Mouse (Mus musculus) neural tube, embryonic 12.5 days (tissue): ENCODE measurements around the gene Mfsd4b1. TPM values are rescaled to one million over a fixed set of nuclear protein-coding genes. Genes with fewer than 3 reads are reported as not detected.

ENCODE experiments used
- ATAC-seq: fragments of 200-750 bp; cut with Nextera tagmentation; 2 replicates; pipeline ENCODE4 v1.8.0; 2017; ENCODE audit warnings: low read depth, mild to moderate bottlenecking, moderate TSS enrichment, moderate library complexity; ENCODE audit not compliant: low FRiP score
- H3K27ac ChIP-seq: fragments of 300-500 bp; sonication (generic); 2 replicates; pipeline ENCODE4 v1.5.1; 2016
- H3K27me3 ChIP-seq: fragments of 300-500 bp; sonication (generic); replicated peaks from 2 replicates; pipeline ENCODE4 v1.6.1; 2016; ENCODE audit warnings: mild to moderate bottlenecking
- H3K36me3 ChIP-seq: fragments of 300-500 bp; sonication (generic); 2 replicates; pipeline ENCODE4 v1.6.1; 2016; ENCODE audit warnings: mild to moderate bottlenecking
- H3K4me1 ChIP-seq: fragments of 300-500 bp; sonication (generic); 2 replicates; pipeline ENCODE4 v1.6.1; 2016
- H3K4me2 ChIP-seq: fragments of 300-500 bp; sonication (generic); replicated peaks from 2 replicates; pipeline ENCODE4 v1.6.1; 2016; ENCODE audit warnings: mild to moderate bottlenecking
- H3K4me3 ChIP-seq: fragments of 300-500 bp; sonication (generic); 2 replicates; pipeline ENCODE4 v1.5.1; 2016
- H3K9ac ChIP-seq: fragments of 300-500 bp; sonication (generic); 2 replicates; pipeline ENCODE4 v1.6.1; 2016; ENCODE audit warnings: mild to moderate bottlenecking
- H3K9me3 ChIP-seq: fragments of 300-500 bp; sonication (generic); 2 replicates; pipeline ENCODE4 v1.6.1; 2016; ENCODE audit warnings: mild to moderate bottlenecking
- WGBS: fragments of 180-500 bp; shearing (Covaris S2); methylation state at CpG from one replicate; pipeline ENCODE4 v1.1.7; 2016; 5-methylcytosine and 5-hydroxymethylcytosine counted together
- polyA plus RNA-seq: library from polyadenylated mRNA; unstranded; fragments of >200 nt; fragmentation: Nextera tagmentation; extraction: Ambion mirVana; gene quantifications from 2 replicates; pipeline ENCODE4 v1.2.1, GENCODE M21; 2016

The Mfsd4b1 gene
- polyA plus RNA-seq, 1 experiment from 2014 or later: not detected

DNA sequence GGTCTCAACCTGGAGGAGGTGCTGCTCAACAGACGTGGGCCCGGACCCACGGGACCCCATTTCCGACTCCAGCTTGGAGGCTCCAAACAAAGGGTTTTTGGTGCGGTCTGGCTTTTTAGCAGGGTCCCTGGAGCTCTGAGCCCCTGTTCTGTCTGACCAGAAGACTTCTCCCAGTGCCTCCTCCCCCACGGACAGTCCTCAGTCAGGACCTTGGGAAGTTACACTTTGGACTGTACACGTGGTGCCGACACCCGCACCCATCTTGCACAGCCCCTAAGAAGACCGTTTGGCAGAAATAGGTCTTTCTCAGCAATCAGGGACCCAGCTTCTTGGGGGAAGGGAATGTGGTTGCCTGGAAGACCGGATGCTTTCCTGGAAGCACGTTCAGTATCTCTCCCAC, 38.6 kb downstream of the Mfsd4b1 start, which contains the start of gene Mfsd4b5:
Gene Mfsd4b5 (minus strand): TSS at position 181 of the 400 bp plus-strand sequence.
- Histone ChIP-seq H3K4me1 (no peaks in the 10 kb centered on the region), H3K36me3 (no peaks in the 10 kb centered on the region), H3K9me3 (no peaks in the 10 kb centered on the region), H3K9ac (no peak within 1 kb of the TSS), H3K27me3 (no peaks in the 10 kb centered on the region), H3K27ac (no peak within 1 kb of the TSS), H3K4me2 (no peak within 1 kb of the TSS), H3K4me3 (no peak within 1 kb of the TSS)
- no peak for ATAC-seq
- 90% methylated on average over 12 of the region's 12 CpGs for WGBS

DNA sequence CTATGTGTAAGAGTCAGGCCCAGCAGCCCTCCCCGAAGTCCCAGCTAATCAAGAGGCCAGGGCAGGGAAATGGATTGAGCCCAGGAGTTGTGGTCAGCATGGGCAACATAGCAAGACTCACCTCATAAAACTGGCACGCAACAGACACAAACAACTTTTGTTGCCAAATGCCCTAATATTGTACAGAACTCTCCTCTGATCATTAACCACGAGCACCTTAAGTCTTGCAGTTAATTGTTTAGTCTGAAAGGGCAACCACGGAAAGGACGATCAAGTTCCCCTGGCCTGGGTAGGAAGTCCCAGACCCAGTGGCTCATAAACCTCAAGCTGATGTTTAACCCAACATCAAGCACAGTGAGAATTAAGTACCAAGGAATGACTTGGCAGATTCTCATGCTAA, 42.5 kb downstream of the Mfsd4b1 start:
- Histone ChIP-seq H3K4me1 (no peaks in the 10 kb centered on the region), H3K4me2 (no peak overlapping the region), H3K4me3 (no peak overlapping the region), H3K27me3 (no peaks in the 10 kb centered on the region), H3K9ac (no peak overlapping the region), H3K27ac (no peak overlapping the region), H3K36me3 (no peaks in the 10 kb centered on the region), H3K9me3 (peaks cover 7% of the 10 kb centered on the region; the same call in 1 of the 2 replicates)
- no peak for ATAC-seq
- WGBS: 53% methylated on average over 5 of the region's 5 CpGs

DNA sequence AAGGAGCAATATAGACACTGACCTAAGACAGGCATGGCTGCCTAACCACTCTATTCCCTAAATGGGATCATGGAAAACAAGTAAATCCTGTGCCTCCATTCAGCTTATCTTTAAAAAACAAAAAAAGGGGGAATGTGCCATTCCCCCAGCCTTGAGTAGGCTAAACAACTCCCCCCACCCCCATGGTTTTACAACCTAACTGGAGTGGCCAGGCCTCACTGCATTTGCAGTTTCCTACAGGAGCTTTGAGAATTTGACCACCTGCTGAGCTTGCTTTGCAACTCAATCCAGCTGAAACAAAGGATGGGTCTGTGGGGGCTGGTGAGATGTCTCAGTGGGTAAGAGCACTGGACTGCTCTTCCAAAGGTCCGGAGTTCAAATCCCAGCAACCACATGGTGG, 46.8 kb downstream of the Mfsd4b1 start:
- Histone ChIP-seq H3K36me3 (no peaks in the 10 kb centered on the region), H3K4me3 (no peak overlapping the region), H3K4me1 (no peaks in the 10 kb centered on the region), H3K27ac (no peak overlapping the region), H3K4me2 (no peak overlapping the region), H3K27me3 (no peaks in the 10 kb centered on the region), H3K9me3 (peaks cover 12% of the 10 kb centered on the region), H3K9ac (no peak overlapping the region)
- no peak for ATAC-seq
- WGBS: 93% methylated on average over 1 of the region's 1 CpGs

DNA sequence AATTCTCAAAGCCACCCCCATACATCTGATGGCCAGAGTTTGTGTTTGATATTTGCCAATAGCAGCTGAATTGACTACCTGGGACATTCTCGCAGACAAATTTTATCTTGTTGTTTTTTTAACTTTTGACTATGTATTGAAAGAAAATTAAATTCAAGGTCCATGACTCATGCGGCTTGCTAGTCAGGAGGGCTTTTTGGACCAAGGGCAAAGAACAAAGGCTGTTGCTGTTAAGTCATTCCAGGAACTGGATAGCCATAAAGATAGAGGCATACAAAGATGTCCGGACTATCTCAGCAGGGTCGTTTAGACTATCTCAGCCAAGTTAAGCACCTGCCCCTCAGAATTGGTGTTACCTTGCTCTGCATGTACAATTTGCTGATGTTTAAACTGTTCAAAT, 47.7 kb downstream of the Mfsd4b1 start:
- H3K4me1 ChIP-seq: no peaks in the 10 kb centered on the region
- no peaks in the 10 kb centered on the region for H3K36me3 ChIP-seq
- H3K27ac ChIP-seq: no peak overlapping the region
- H3K27me3 ChIP-seq: no peaks in the 10 kb centered on the region
- H3K4me3 ChIP-seq: no peak overlapping the region
- no peak overlapping the region for H3K9ac ChIP-seq
- no peak for ATAC-seq
- 96% methylated on average over 4 of the region's 4 CpGs for WGBS
- H3K9me3 ChIP-seq: peaks cover 12% of the 10 kb centered on the region
- no peak overlapping the region for H3K4me2 ChIP-seq

DNA sequence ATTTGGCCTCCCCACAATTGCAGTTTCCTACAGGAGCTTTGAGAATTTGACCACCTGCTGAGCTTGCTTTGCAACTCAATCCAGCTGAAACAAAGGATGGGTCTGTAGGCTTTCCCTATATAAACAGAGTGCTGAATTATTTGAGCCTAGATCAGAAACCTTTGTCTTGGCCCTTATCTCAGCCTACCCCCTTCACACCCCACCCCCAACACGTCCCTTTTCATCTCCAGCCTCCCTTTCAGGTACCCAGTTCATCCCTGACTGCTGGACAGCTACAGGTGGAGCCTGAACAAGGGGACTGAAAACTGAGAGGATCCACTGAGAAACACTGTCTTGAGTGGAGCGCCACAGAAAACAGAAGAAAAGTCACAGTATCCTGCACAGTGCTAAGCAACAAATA, 49.3 kb downstream of the Mfsd4b1 start:
- WGBS: 38% methylated on average over 2 of the region's 2 CpGs
- Histone ChIP-seq H3K9me3 (peaks cover 12% of the 10 kb centered on the region), H3K4me2 (no peak overlapping the region), H3K4me1 (no peaks in the 10 kb centered on the region), H3K9ac (no peak overlapping the region), H3K4me3 (no peak overlapping the region), H3K27me3 (no peaks in the 10 kb centered on the region), H3K27ac (no peak overlapping the region), H3K36me3 (no peaks in the 10 kb centered on the region)
- no peak for ATAC-seq

DNA sequence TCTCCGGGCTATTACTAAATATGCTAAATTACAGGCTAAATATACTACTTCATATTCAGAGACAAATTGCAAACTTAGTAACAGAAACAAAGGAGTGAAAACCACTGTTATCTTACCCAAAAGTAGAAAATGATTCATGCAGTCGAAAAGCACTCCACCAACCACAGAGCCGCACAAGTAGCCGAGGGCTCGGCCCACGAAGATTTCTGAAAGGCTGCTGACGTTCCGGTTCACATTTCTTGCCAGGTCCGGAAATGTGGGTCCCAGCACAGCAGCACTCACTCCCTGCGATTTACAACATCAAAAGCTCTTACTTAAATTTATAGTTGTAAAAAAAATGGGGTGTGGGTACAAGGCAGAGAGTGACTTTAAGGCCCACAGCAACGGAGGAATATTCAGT, 50.1 kb downstream of the Mfsd4b1 start:
- Histone ChIP-seq H3K4me2 (no peak overlapping the region), H3K4me3 (no peak overlapping the region), H3K27me3 (no peaks in the 10 kb centered on the region), H3K27ac (no peak overlapping the region), H3K9me3 (peaks cover 12% of the 10 kb centered on the region), H3K4me1 (no peaks in the 10 kb centered on the region), H3K9ac (no peak overlapping the region), H3K36me3 (no peaks in the 10 kb centered on the region)
- no peak for ATAC-seq
- WGBS: 71% methylated on average over 11 of the region's 11 CpGs

DNA sequence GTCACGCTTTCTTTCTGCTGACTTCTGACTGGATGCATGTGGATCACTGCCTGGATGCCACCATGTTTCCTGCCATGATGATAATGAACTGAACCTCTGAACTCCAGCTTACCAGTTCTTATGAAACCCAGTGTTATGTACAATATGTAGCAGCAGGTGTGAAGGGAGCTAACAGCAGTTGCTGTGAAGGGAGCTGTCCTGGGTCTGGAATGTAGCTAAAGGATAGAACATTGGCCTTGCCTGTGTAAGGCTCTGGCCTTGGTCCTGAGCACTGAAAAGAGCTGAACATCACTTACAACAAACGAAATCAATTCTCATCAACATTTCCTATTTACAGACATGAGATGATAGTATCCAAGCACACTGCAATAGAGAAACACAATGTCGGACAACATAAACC, 57.6 kb downstream of the Mfsd4b1 start:
- Histone ChIP-seq H3K4me2 (no peak overlapping the region), H3K9me3 (no peaks in the 10 kb centered on the region), H3K27me3 (no peaks in the 10 kb centered on the region), H3K9ac (no peak overlapping the region), H3K4me1 (no peaks in the 10 kb centered on the region), H3K27ac (no peak overlapping the region), H3K36me3 (no peaks in the 10 kb centered on the region), H3K4me3 (no peak overlapping the region)
- 87% methylated on average over 3 of the region's 3 CpGs for WGBS
- no peak for ATAC-seq

DNA sequence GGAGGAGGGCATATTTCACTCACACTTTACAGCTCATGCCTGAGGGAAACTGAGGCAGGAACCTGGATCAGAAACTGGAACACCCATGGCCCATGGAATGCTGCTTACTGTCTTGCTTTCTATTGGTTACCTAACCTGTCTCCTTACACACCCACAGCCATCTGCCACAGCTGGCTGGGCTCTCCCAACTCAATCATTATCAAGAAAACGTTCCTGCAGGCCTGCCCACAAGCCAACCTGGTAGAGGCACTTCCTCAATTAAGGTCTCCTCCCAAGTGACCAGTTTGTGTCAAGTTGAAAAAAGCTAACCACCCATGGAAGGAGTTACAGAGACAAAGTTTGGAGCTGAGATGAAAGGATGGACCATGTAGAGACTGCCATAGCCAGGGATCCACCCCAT, 63.2 kb downstream of the Mfsd4b1 start:
- H3K4me3 ChIP-seq: no peak overlapping the region
- H3K9me3 ChIP-seq: no peaks in the 10 kb centered on the region
- peaks cover 7% of the 10 kb centered on the region; the same call in 1 of the 2 replicates for H3K4me1 ChIP-seq
- no peak overlapping the region for H3K4me2 ChIP-seq
- ATAC-seq: no peak
- no peak overlapping the region for H3K9ac ChIP-seq
- 38% methylated on average over 1 of the region's 1 CpGs for WGBS
- no peaks in the 10 kb centered on the region for H3K27me3 ChIP-seq
- no peaks in the 10 kb centered on the region for H3K36me3 ChIP-seq
- no peak overlapping the region for H3K27ac ChIP-seq

DNA sequence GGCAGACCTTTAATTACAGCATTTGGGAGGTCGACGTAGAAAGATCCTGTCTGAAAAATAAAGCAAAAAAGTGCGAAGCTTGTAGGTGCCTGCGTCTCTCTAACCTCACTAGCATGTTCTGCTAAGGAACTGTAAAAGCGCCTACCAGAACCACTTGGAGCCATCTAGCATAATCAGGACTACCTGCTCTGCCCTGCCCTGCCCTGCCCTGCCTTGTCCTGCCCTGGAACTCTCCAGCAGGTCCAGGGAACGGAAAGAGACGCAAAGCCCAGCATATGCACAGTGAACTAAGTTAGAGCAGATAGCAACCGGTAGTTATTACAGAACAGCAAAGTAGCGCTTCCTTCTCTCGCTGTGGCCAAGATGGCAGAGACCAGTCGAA, 64.6 kb downstream of the Mfsd4b1 start:
- Histone ChIP-seq H3K9ac (no peak overlapping the region), H3K27ac (no peak overlapping the region), H3K9me3 (no peaks in the 10 kb centered on the region), H3K4me1 (peaks cover 7% of the 10 kb centered on the region; the same call in 1 of the 2 replicates), H3K4me2 (peak overlapping the region; percentile 98), H3K27me3 (no peaks in the 10 kb centered on the region), H3K4me3 (0 out of 2 replicates have a peak overlapping the region, but pooled peaks have one; percentile 42), H3K36me3 (no peaks in the 10 kb centered on the region)
- 49% methylated on average over 11 of the region's 11 CpGs for whole genome bisulfite sequencing
- peak; percentile 64 for ATAC-seq

DNA sequence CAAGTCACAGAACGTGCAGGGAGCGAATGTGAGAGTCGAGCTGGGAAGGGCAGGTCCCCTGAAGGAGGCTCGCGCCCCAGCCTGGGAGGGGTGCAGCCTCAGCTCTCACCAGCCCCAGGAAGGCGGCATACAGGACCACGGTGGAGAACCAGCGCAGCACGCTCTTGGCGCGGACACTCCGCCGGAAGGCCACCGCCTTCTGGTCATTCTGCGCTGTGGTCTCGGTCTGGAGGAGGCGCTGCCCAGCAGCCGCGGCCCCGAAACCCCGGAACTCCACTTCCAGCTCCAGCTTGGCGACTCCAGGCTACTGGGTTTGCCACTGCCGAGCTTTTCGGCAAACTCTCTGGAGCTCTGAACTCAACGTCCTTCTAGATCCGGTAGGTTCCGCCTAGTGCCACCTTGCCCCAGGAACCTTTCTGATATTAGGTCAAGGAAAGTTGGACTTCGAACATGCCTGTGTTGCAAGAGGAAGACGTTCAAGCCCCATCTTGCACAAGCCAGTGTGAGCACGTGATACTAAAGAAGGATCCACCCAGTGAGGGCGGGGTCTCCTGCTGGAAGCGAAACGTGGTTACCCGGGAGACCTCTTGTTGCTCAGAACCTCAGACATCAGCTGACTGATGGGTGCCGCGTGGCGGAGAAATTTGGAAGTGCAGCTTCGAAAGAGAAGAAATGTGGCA, 65.2 kb downstream of the Mfsd4b1 start, which contains the start of gene Mfsd4b3:
Gene Mfsd4b3 (minus strand): TSS at position 393 of the 680 bp plus-strand sequence.
- peak; percentile 98 for ATAC-seq
- Histone ChIP-seq H3K27me3 (no peaks in the 10 kb centered on the region), H3K9me3 (no peaks in the 10 kb centered on the region), H3K27ac (no peak within 1 kb of the TSS), H3K4me1 (peaks cover 7% of the 10 kb centered on the region; the same call in 1 of the 2 replicates), H3K4me2 (peak within 1 kb of the TSS; percentile 98), H3K36me3 (no peaks in the 10 kb centered on the region), H3K9ac (peak within 1 kb of the TSS; percentile 30; the same call in 1 of the 2 replicates), H3K4me3 (peak within 1 kb of the TSS; percentile 42)
- under 1% methylated on average over 38 of the region's 38 CpGs for WGBS

DNA sequence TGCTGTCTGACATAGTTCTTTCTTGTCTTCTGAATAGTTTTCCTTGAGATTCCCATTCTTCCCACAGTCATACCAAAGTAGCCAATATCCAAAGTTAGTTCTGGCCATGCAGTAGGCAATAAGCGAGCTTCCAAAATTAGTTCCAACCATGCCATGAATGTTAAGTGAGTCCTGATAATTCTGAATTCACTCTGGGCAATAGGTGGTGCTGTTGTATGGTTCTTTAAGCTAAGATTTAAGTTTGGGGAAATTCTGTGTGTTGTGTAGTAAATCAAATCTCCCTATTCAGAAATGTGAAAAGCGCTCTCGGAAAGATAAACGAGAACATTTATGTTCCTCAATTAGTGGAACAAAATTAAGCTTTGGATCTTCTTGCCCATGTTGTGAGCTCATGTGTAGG, 66.8 kb downstream of the Mfsd4b1 start:
- Histone ChIP-seq H3K4me1 (peaks cover 7% of the 10 kb centered on the region; the same call in 1 of the 2 replicates), H3K9me3 (no peaks in the 10 kb centered on the region), H3K4me3 (no peak overlapping the region), H3K27ac (no peak overlapping the region), H3K4me2 (no peak overlapping the region), H3K36me3 (no peaks in the 10 kb centered on the region), H3K27me3 (no peaks in the 10 kb centered on the region), H3K9ac (no peak overlapping the region)
- 72% methylated on average over 4 of the region's 4 CpGs for WGBS
- no peak for ATAC-seq

DNA sequence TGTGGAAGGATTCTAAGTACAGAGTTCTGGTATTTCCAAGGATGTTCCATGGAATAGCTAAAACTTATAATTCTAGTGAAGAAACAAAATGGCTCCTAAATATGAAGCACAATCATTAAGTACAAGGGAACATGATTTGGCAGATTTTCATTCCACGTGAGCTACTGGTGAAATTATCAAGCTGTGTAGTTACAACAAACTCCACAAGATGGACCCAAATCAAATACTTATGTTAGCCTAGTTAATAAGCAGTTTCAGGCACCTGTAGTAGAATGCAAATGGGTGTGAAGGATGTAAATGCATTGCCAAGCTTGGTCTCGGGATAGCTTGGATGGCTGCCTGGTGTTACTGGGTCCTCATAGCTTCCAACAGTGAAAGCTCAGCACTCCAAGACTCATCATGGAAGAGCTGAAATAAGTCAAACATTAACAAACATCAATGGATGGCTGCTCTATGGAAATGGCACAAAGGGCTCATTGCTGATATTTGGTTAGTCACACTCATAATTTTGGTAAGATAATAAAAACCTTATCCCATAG, 68.7 kb downstream of the Mfsd4b1 start:
- Histone ChIP-seq H3K9me3 (no peaks in the 10 kb centered on the region), H3K9ac (no peak overlapping the region), H3K4me3 (no peak overlapping the region), H3K27me3 (no peaks in the 10 kb centered on the region), H3K4me2 (no peak overlapping the region), H3K27ac (no peak overlapping the region), H3K4me1 (peaks cover 7% of the 10 kb centered on the region; the same call in 1 of the 2 replicates), H3K36me3 (no peaks in the 10 kb centered on the region)
- WGBS: 82% methylated on average over 2 of the region's 2 CpGs
- ATAC-seq: no peak

DNA sequence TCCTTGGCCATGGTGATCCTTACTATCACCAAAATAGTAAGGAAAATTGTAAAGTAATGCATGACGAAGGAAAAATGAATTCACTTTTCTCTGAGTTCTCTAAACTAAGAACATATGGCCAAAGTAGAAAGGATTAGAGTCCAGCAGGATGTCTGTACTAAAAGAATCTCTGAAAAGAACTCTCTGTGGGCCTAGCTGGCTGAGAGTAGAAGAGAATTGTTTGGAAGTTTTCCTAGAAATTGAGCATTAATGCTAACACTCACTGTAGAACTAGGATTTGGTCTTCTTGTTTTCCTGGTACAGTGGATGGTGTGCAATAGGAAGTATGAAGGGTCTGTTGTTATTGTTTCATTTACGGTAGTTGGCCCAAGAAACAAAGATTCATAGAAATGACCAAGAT, 69.9 kb downstream of the Mfsd4b1 start:
- 0 out of 2 replicates have a peak, but pooled peaks cover 5% of the 10 kb centered on the region for H3K4me1 ChIP-seq
- H3K9me3 ChIP-seq: no peaks in the 10 kb centered on the region
- no peak overlapping the region for H3K4me3 ChIP-seq
- no peak overlapping the region for H3K9ac ChIP-seq
- H3K27me3 ChIP-seq: no peaks in the 10 kb centered on the region
- no peaks in the 10 kb centered on the region for H3K36me3 ChIP-seq
- 84% methylated on average over 2 of the region's 2 CpGs for WGBS
- ATAC-seq: no peak
- no peak overlapping the region for H3K4me2 ChIP-seq
- no peak overlapping the region for H3K27ac ChIP-seq
